Mouse (Mus musculus) cerebellum, adult 11-12 months (tissue): Measurements from ENCODE around the gene Tnfaip8l2.
"Not testable (repeated sequence)": the region's sequence is repeated elsewhere in the genome, so short reads cannot be mapped to it uniquely, and the experiment has no call there.

Experiments
- DNase-seq: peaks from one replicate; pipeline ENCODE4 v3.0.0; 2022

The Tnfaip8l2 gene

DNA sequence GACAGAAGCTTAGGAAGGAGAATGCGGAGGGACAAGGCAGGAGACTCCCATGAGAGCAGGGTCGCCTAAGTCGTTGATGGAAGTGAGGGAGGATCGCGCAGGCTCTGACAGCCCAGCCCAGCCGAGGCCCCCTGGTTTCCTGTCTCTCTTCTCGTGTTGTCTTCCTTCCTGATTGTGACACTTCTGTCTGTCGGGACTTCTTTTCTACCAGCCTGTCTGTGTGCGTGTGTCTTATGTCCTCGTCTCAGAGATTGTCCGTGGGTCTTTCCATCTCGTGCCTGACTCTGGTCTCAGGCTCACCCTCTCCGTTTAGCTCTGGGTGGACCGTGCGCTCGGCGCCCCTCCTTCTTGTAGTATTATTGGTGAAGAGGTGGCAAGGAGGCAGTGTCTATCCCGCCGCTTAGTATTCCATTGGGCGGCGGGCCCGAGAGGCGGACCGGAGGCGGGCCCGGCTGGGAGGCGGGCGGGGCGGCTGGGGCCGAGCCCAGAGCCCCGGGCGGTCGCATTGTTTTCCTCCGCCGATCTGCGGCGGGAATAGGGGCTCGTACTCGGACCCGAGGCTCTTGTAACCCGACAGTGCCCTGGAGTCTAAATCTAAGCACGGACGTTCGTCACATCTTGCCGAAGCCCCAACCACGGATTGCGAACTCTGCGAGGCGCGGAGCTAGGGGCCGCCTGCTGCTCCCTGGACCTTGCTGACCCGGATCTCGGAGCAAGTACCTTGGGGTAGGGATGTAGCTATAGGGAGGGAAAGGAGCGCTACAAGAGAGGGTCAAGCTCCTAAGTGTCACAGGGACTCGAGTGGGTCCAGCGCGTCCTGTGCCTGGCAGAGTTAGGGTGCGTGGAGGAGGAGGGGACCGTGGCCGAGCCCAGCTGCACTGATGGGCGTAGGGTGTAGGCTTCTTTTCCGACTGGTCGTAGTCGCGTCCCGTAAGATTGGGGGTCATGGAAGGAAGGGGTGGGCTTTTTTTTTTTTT, 18.1 kb upstream of the Tnfaip8l2 start, which contains the start of gene Sema6c:
TSS of gene Sema6c (plus strand) at position 471 of the 977 bp plus-strand sequence.
- DNase-seq: peak; percentile 92

GRCm38 (mm10) chr3:95159511-95159986, 17.4 kb upstream of the Tnfaip8l2 start:
- DNase-seq: no peak

- peak; percentile 22 for DNase-seq
These were observed 11.7 kb upstream of the Tnfaip8l2 start for GRCm38 (mm10) chr3:95153874-95154273.

DNA sequence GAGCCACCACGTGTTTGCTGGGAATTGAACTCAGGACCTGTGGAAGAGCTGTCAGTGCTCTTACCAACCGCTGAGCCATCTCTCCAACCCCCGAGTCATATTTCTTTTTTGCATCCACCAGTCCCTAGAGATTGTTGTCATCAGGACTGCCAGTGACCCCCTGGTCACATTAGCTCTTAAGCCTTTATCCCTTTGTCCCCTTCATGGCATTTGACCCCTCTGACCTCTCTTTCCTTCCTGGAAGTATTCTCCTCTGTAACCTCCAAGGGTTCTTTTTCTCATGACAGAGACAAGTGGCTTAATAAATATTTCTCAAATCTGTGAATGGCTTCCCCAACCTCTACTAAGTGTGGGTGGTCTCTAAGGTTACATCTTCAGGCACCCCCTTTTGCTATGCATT, 5.8 kb upstream of the Tnfaip8l2 start:
- no peak for DNase-seq

- DNase-seq: peak; percentile 87
These were observed 454 bp upstream of the Tnfaip8l2 start for GRCm38 (mm10) chr3:95142617-95143011.

DNA sequence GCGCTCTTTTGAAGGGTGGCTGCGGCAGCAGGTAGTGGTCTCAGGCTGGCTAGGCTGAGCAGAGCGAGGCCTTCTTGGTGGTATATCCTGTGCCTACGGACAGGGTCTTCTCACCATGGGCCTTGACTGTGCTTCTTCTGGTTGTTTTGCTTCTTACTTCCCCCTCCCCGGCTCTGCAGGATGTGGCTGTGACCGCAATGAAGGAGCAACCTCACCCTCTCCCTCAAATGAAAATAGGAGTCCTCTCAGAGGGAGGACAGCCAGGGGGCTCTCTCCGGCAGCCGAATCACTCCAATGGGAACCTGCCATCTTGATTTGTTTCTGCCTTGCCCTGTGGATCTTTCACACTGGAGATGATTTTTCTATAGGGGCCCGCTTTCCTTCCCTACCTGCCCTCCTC, 686 bp downstream of the Tnfaip8l2 start:
- no peak for DNase-seq

DNA sequence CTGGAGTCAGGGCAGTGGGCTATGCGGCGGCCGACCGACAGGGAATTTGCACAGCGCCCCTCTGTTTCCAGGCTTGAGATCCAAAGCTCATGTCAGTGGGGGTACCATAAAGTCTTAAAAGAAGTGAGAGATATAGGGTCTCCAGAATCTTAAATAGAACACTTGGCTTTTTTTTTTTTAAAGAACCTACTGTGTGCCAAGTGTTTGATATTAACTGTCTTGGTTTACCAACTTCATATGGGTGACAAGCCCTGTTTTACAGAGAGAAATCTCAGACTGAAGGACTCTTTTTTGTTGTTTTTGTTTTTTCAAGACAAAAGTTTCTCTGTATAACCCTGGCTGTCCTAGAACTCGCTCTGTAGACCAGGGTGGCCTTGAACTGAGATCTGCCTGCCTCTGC, 1.4 kb downstream of the Tnfaip8l2 start:
- no peak for DNase-seq

- DNase-seq: no peak
These were observed 1.9 kb downstream of the Tnfaip8l2 start for GRCm38 (mm10) chr3:95140289-95140595.

DNA sequence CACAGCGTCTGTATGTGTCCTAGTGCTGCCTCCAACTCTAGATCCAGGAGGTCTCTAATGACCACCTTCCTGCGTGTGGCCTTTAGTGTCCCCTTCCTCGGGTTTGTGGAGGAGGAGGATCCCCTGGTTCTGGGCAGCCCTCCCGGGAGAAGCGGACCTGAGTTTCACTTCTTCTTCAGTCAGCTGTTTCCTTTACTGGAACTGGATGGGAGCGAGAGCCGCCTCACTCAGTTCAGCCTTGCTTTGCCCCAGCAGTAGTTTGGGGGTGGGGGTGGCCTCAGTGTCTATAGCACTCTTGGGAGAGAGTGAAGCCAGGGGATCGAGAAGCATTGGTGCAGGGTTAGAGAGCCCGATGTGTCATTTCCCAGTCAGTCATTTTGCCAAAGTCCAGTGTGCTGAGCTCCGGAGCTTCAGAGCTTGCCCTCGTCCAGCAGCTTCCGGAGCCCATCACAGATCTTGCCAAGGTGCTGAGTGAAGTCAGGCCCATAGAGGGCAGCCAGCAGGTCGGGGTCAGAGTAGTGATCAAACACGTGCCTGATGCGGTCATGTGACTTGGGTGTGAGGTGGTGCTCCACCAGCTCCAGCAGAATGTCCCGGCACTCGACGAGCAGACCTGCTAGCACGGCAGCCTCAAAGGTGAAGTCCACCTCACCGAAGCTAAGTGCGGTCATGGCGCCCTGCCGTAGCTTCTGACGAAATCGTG, 2.4 kb downstream of the Tnfaip8l2 start:
- no peak for DNase-seq

- no peak for DNase-seq
These were observed 5.8 kb downstream of the Tnfaip8l2 start for GRCm38 (mm10) chr3:95136336-95136735.

- no peak for DNase-seq
These were observed 6.6 kb downstream of the Tnfaip8l2 start for GRCm38 (mm10) chr3:95135433-95136052.

GRCm38 (mm10) chr3:95135023-95135422, 7.1 kb downstream of the Tnfaip8l2 start:
- DNase-seq: peak; percentile 70

DNA sequence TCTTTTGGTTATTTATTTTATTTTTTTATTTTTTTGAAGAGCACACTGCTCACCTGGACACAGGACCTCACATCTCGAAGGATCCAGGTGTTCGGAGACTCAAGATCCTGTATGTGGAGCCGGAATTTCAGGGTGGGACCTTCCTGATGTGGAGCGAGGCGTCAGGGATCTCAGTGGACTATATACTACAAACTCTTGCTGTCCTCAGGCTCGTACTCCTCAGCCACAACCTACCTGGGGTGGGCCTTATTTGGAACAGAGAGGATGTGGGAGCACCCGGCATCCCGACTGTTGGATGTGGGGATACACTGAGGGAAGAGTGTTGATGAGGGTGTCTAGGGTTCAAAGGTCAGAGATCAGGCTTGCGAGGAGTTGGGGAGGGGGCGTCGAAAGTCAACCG, 8.0 kb downstream of the Tnfaip8l2 start:
- DNase-seq: not testable (repeated sequence)

GRCm38 (mm10) chr3:95133680-95134101, 8.5 kb downstream of the Tnfaip8l2 start, which contains the start of the genes Scnm1 and Lysmd1:
TSS of gene Scnm1 (minus strand) at chr3:95134011.
TSS of gene Lysmd1 (plus strand) at chr3:95134088.
- DNase-seq: peak; percentile 96

DNA sequence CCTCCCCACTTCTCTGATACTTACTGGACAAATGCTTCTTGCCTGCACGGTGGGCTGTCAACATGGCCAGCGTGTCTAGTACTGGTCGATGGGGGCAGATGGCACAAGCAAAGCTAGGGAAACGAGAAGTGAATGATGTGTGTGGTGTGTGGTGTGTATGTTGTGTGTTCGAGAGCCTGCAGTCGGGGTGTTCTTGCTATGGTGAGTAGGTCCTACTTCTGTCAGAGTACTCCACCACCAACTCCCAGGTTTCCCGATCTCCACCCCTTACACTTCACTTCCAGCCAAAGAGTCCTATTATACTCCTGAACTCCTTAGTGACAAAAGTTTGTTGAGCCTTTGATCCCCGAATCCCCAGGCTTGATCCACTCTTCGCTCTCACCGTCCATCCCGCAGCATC, 9.0 kb downstream of the Tnfaip8l2 start:
- DNase-seq: no peak

- not testable (repeated sequence) for DNase-seq
These were observed 9.8 kb downstream of the Tnfaip8l2 start for GRCm38 (mm10) chr3:95132389-95132788.

DNA sequence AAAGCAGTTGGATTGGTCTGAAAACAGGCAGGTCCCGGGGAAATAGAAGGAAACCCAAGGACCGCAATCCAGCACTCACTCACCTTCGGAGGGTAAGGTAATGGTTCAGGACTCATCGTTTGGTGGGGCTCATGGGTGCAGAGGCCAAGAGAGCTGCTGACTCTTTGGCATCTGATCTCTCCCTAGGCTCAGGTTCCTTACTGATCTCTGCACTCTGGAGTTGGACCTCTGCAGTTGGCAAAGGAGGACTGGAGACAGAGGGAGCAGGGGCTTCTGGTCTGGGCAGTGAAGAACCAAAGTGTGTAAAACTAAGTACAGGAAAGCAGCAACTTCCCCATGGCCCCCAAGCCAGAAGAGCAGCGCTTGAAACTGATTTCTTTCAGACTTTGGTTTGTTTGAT, 12.1 kb downstream of the Tnfaip8l2 start:
- no peak for DNase-seq

GRCm38 (mm10) chr3:95129226-95129651, 12.9 kb downstream of the Tnfaip8l2 start:
- DNase-seq: peak; percentile 78

- DNase-seq: no peak
These were observed 17.2 kb downstream of the Tnfaip8l2 start for GRCm38 (mm10) chr3:95124972-95125371.

GRCm38 (mm10) chr3:95124246-95124645, 17.9 kb downstream of the Tnfaip8l2 start, which contains the start of gene Tmod4:
TSS of gene Tmod4 (plus strand) at chr3:95124476.
- no peak for DNase-seq

DNA sequence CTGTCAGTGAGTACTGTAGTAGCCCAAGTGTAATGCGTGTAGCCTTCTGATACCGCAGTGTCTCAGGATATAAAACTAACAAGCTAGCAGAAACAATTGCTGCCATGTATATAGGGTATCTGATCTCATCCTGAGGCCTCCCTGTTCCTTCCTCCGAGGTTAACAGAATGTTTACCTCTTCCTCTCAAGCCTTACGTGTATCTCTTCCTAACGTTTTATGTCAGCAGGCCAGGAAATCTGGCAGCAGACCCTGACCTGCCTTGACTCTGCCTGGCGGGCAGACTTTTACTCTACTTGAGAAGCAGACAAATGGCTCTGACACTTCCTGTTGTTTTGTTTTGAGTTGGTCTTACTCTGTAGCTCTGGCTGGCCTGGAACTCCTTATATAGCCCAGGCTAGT, 20.6 kb downstream of the Tnfaip8l2 start:
- no peak for DNase-seq

DNA sequence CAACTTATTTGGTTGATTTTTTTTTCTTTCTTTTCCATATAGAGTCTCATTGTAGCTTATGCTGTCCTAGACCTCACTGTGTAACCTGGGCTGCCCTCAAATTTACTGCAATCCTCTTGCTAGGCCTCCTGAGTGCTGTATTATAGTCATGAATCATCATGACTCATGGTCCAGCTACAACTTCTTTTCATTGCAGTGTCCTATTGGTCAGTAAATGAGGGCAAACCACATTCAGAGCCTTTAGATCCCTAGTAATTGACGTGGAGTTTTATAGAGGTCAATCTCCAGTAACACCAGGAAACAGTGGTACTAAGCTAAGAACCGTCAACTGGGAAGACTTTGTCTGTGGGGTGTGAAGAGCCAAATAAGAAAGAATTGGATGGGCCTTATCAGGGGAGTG, 24.4 kb downstream of the Tnfaip8l2 start:
- no peak for DNase-seq

- no peak for DNase-seq
These were observed 29.4 kb downstream of the Tnfaip8l2 start for GRCm38 (mm10) chr3:95112760-95113159.
